Mouse (Mus musculus): Measurements from ENCODE around the gene Filip1l.

Gene Filip1l

GRCm38 (mm10) chr16:57352751-57353150 is at the start of gene Filip1l:
Filip1l (plus strand) TSS chr16:57353093.
- DNase-seq (ENCODE audit: inconsistent age in 2 of 2, low spot score in 1 of 2): no peak

GRCm38 (mm10) chr16:57303716-57304115 is 49.2 kb upstream of the Filip1l start:
- DNase-seq (ENCODE audit: inconsistent age in 2 of 2, low spot score in 1 of 2): no peak

- DNase-seq (ENCODE audit: inconsistent age in 2 of 2, low spot score in 1 of 2): no peak
Observed at GRCm38 (mm10) chr16:57305463-57305862, 47.4 kb upstream of the Filip1l start.

DNA sequence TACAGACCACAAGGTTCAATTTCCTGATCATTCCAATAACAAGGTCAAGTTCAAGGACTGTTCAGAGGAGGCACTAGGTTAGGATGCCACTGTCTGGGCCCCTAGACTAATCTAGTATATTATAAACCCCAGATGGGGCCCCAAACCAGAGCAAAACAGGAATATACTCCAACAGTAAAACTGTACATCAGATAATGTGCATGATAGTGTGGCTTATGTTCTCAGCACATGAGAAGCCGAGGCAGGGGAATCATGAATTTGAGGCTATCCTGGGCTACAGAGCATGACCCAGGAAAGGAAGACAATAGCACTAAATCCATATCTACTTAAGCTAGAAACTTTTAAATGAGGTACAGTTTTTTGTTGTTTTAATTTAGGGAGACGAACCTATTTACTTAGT is 40.8 kb upstream of the Filip1l start:
- DNase-seq (ENCODE audit: inconsistent age in 2 of 2, low spot score in 1 of 2): no peak

DNA sequence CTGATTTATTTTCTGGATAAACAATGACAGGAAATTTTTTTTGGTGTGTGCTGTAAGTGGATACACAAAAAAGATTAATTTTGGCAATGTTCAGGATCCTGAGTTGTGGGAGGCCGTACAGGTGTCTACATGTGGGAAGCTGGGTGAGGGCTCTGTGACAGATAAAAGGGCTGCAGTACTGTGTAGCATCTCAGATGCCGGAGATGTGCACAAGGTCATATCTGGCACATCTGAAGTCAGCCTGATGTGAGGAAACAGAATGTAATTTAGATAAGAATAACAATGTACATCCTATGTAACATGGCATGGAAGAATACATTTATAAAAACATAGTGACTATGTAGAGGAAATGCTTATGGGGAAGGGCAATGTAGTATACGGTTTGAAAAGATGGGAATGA is 39.4 kb upstream of the Filip1l start:
- no peak for DNase-seq (ENCODE audit: inconsistent age in 2 of 2, low spot score in 1 of 2)

DNA sequence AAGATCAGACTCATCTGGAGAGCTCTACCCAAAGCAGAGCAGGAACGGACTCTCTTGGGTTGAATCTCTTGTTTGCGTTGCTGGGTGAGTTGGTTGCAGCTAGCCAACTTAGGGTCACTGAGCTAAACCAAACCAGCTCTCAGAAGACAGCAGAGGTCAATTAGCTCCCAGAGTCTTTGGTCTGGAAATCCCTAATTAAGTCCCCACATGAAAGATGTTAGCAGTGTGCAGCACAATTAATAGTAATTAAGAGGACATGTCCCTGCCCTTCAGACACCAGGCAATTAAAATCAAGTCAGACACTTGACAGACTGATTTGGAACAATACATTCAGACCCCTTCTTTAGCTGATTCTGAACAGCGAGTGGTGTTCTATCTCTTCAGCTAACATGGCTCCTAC is 38.7 kb upstream of the Filip1l start:
- no peak for DNase-seq (ENCODE audit: inconsistent age in 2 of 2, low spot score in 1 of 2)

- DNase-seq (ENCODE audit: inconsistent age in 2 of 2, low spot score in 1 of 2): peak in 1 of 2 experiments; percentile 51
Observed at GRCm38 (mm10) chr16:57315026-57315425, 37.9 kb upstream of the Filip1l start.

- no peak for DNase-seq (ENCODE audit: inconsistent age in 2 of 2, low spot score in 1 of 2)
Observed at GRCm38 (mm10) chr16:57317127-57317526, 35.8 kb upstream of the Filip1l start.

DNA sequence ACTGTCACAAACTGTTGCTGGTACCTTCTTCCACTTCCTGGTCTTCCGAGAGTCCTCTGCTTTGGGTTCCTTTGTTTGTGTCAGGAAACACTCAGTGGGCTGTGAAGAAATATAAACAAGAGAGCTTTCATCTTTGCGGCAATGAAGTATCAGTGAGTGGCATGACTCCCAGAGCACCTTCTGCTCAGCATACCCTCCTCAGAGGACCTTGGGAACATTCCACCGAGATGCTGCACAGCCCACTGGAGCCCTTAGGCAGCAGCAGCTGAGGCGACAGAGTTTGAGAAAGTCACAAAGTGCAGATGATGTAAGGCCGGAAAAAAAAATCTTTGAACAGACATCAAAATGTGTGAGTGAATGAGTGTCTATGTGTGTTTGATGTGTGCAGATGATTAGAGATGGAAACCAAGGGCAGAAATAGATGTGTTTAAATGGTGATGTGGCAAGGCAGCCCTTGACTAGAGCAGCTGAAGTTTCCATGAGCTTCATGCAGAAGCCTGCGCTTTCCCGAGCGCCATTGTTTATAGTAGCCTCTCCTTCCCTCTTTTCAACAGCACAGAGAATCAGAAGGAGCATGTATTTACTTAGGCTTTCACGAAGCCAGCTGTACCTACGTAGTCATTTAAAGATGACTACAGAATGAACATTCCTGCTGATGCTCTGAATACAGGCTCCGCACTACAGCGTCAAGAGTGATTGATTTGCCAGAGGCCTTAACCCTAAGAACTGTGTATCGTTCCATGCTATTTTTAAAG is 34.8 kb upstream of the Filip1l start:
- peak; percentile 27 to 55 for DNase-seq (ENCODE audit: inconsistent age in 2 of 2, low spot score in 1 of 2)

- DNase-seq (ENCODE audit: inconsistent age in 2 of 2, low spot score in 1 of 2): peak in 1 of 2 experiments; percentile 76
Observed at GRCm38 (mm10) chr16:57318637-57319125, 34.2 kb upstream of the Filip1l start.

DNA sequence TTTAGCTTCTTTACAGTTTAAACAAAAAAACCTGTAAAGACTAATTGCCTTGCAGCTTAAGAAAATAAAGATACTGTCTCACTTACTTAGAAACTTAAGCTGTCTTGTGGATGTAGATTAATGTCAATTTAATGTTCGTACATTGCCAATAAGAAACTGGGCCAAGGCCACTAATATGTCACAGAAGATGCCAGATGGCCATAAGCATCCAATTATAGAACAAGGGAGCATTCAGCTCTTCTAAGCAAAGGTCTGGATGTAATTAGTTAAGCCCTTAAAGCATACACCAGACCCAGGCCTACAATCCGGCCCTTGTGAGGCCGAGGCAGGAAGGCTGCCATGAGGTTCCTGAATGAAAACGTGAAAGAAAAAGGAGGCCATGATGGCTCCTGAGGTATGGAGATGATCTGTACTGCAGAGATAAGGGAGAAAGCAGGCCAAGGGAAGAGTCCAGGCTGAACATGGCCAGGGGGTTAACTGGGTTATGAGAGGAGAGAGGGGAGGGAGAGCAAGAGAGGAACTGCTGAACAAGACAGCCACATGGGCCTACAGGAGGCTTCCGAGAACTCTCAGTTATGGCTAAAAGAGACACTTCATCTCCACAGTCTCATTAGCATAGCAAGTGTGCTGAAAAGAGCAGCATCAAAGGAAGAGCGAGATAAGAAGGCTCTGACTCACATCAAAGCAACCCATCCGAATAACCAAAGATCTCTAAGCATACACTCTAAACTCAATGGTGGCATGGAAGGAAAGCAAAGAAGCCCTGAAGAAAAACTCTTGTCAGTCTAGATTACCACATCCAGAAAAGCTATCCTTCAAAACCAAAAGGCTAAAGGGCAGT is 33.4 kb upstream of the Filip1l start:
- DNase-seq (ENCODE audit: inconsistent age in 2 of 2, low spot score in 1 of 2): peak in 1 of 2 experiments; percentile 64

- no peak for DNase-seq (ENCODE audit: inconsistent age in 2 of 2, low spot score in 1 of 2)
Observed at GRCm38 (mm10) chr16:57326996-57327395, 25.9 kb upstream of the Filip1l start.

DNA sequence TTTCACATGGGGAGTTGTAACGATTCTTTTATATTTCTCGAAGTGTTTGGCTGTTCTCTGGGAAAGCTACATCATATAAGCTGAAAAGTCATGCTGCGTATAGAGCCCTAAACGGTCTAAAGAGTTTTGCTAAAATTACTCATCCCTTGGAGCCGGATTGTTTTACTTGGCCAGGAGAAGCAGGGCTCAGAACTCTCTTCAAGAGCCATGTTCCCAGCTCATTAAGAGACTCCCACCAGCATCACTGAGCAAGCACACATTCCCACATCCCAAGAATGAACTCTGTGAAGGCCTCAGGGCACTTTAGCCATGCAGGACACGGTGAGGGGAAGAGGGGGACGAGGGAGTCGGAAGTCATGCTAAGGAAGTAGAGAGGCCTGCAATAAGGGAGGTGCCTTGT is 23.9 kb upstream of the Filip1l start:
- no peak for DNase-seq (ENCODE audit: inconsistent age in 2 of 2, low spot score in 1 of 2)

DNA sequence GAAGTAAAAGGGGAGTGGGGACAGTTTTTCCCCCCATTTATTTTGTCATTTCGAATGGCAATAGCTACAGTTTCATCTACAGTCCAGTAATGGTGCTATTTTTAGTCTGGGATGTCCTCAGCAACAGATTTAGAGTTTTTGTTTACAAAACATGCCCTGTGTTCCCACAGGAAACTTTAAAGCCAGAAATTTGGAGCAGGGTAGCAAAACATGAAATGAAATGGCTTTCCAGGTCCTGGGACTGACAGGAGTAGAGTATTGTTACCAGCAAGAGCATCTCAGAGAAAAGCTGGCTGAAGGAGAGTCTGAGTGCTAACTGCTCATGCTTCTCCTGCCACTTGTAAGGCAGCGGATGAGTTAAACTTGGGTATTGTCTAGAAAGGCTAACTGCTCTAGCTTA is 22.8 kb upstream of the Filip1l start:
- DNase-seq (ENCODE audit: inconsistent age in 2 of 2, low spot score in 1 of 2): no peak

GRCm38 (mm10) chr16:57332301-57332700 is 20.6 kb upstream of the Filip1l start:
- DNase-seq (ENCODE audit: inconsistent age in 2 of 2, low spot score in 1 of 2): no peak

DNA sequence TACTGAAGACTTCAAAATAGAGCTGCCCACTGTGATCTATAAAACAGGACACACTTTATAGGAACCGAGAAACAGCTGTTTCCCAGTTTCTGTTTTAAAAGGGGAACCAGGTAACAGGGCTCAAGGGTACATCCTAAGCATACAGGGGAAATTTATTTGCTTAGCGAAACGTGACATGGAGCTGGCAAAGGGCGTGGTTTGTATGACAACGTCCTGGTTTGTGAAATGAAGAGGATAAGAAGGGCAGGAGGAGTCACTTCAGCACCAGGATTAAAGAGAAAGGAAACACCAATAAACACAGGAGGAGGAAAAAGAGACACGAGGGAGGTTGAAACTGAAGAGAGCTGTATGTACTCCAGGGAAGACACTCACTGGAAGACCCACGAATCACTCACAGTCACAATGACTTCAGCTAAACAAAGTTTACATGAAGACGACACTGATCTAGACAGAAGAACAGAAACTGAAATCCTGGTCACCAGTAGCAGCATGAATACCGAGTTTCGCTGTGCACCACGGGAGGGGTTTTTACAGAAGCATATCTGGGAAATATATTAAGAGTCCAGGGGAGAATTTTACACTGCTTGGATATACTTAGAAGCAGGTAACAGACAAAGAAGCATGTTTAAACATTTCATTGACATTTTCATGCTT is 16.0 kb upstream of the Filip1l start:
- DNase-seq (ENCODE audit: inconsistent age in 2 of 2, low spot score in 1 of 2): peak in 1 of 2 experiments; percentile 83

DNA sequence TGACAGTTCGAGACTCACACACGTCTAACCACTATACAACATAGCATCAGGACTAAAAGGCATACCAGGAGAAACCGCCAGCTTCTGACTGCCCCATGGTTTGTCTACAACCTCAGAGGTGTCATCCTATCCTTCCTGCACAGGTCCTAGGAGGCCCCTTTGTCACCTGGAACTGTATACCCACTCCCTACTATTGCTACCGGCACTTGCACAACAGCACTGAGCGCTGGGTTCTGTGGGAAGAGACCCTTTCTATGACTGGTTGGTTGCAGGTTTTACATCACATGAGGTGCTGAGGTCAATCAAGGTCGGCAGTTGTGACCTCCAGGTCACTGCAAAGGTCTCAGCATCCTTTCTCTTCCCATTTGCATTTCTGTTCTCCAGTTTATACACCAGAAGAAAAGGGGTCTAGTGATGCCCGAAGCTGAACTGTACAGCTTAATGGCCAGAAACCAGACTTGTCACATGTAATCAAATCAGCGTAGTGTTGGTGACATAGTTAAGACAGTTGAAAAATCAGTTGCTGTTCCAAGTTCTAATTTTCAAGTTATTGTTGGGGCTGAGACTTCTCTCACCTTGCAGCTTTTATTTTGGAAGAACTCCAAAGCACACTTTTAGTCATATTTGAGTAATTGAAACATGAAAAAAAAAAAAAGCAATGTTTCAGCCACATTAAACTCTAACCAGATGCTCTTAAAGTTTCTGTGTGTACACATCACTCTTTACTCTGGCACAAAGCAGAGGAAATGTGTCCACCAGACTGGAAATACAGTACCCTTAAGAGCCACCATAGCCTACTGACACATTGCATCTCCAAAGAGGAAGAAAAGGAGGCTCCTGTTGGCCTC is 12.9 kb upstream of the Filip1l start:
- no peak for DNase-seq (ENCODE audit: inconsistent age in 2 of 2, low spot score in 1 of 2)

GRCm38 (mm10) chr16:57340613-57340898 is 12.3 kb upstream of the Filip1l start:
- no peak for DNase-seq (ENCODE audit: inconsistent age in 2 of 2, low spot score in 1 of 2)

GRCm38 (mm10) chr16:57346258-57346657 is 6.6 kb upstream of the Filip1l start:
- no peak for DNase-seq (ENCODE audit: inconsistent age in 2 of 2, low spot score in 1 of 2)

- DNase-seq (ENCODE audit: inconsistent age in 2 of 2, low spot score in 1 of 2): peak; percentile 46 to 81
Observed at GRCm38 (mm10) chr16:57349039-57349438, 3.9 kb upstream of the Filip1l start.

GRCm38 (mm10) chr16:57349689-57350088 is 3.2 kb upstream of the Filip1l start:
- DNase-seq (ENCODE audit: inconsistent age in 2 of 2, low spot score in 1 of 2): peak in 1 of 2 experiments; percentile 49

Measured in adrenal gland, adult (tissue).